Mouse (Mus musculus): ENCODE data around the gene Fbxo44. TPM values are rescaled to one million over a fixed set of nuclear protein-coding genes. Genes with fewer than 3 reads are reported as not detected.

Gene Fbxo44
- polyA plus RNA-seq, 1 experiment from 2014 or later = 20.6 TPM

GRCm38 (mm10) chr4:148139767-148140097 lies 20.6 kb downstream of the Fbxo44 start:
- ATAC-seq (ENCODE audit: low FRiP score, low TSS enrichment) = peak; percentile 33
- Histone ChIP-seq H3K27me3 (ENCODE audit: insufficient read depth, low read length) (peaks cover 5% of the 10 kb centered on the region; the same call in 1 of the 2 replicates), H3K4me1 (ENCODE audit: insufficient read depth, low read length) (peaks cover 12% of the 10 kb centered on the region; the same call in 1 of the 2 replicates), H3K9ac (replicated peaks; ENCODE audit: low read length) (peak overlapping the region; percentile 81), H3K27ac (ENCODE audit: low read length) (peak overlapping the region; percentile 95), H3K4me2 (replicated peaks; ENCODE audit: low read depth, low read length) (peak overlapping the region; percentile 93), H3K4me3 (ENCODE audit: low read length) (peak overlapping the region; percentile 84), H3K9me3 (ENCODE audit: low read length) (no peaks in the 10 kb centered on the region), H3K36me3 (ENCODE audit: insufficient read depth, low read length) (peaks cover 4% of the 10 kb centered on the region; the same call in 1 of the 2 replicates)
- WGBS = under 1% methylated on average over 12 of the region's 12 CpGs

GRCm38 (mm10) chr4:148137503-148137902 lies 22.8 kb downstream of the Fbxo44 start:
- Histone ChIP-seq H3K4me1 (ENCODE audit: insufficient read depth, low read length) (peaks cover 12% of the 10 kb centered on the region; the same call in 1 of the 2 replicates), H3K36me3 (ENCODE audit: insufficient read depth, low read length) (no peaks in the 10 kb centered on the region), H3K4me2 (replicated peaks; ENCODE audit: low read depth, low read length) (no peak overlapping the region), H3K27me3 (ENCODE audit: insufficient read depth, low read length) (peaks cover 5% of the 10 kb centered on the region; the same call in 1 of the 2 replicates), H3K27ac (ENCODE audit: low read length) (no peak overlapping the region), H3K9me3 (ENCODE audit: low read length) (no peaks in the 10 kb centered on the region), H3K9ac (replicated peaks; ENCODE audit: low read length) (no peak overlapping the region), H3K4me3 (ENCODE audit: low read length) (no peak overlapping the region)
- WGBS = 78% methylated on average over 8 of the region's 8 CpGs
- no peak for ATAC-seq (ENCODE audit: low FRiP score, low TSS enrichment)

- no peaks in the 10 kb centered on the region for H3K36me3 ChIP-seq (ENCODE audit: insufficient read depth, low read length)
- H3K4me1 ChIP-seq (ENCODE audit: insufficient read depth, low read length) = peaks cover 14% of the 10 kb centered on the region
- peaks cover 22% of the 10 kb centered on the region for H3K27me3 ChIP-seq (ENCODE audit: insufficient read depth, low read length)
- H3K9me3 ChIP-seq (ENCODE audit: low read length) = no peaks in the 10 kb centered on the region
- 86% methylated on average over 8 of the region's 8 CpGs for WGBS
- H3K4me2 ChIP-seq (replicated peaks; ENCODE audit: low read depth, low read length) = no peak overlapping the region
- H3K27ac ChIP-seq (ENCODE audit: low read length) = no peak overlapping the region
- H3K4me3 ChIP-seq (ENCODE audit: low read length) = no peak overlapping the region
- no peak for ATAC-seq (ENCODE audit: low FRiP score, low TSS enrichment)
- no peak overlapping the region for H3K9ac ChIP-seq (replicated peaks; ENCODE audit: low read length)
Measured at GRCm38 (mm10) chr4:148134988-148135387, 25.3 kb downstream of the Fbxo44 start.

DNA sequence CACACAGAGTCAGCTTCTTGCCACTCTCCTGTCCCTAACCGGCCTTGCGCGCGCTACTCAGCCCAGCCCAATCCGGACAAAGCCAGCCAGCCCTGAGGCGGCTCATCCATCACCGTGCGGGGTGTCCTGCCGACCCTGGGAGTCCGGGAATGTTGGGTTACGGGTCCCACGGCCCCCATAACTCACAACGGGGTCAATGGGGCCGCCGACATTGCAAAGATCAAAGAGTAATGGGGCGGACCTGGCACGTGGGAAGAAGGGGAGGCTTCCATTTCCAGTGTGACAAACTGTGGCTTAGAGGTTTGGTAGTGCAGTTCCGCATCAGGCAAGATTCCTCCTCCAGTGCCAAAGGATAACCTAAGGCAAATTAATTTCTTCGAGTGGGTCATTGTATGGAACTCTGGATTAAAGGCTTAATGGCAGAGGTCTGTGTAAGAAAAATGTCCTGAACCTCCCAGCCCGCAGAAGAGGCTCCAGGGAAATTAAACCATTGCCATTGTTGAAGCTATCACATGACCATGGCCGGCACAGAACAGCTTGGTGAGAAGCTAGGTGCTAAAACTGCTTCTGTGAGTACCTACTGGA lies 28.7 kb downstream of the Fbxo44 start:
- peak; percentile 73; the same call in 1 of the 2 replicates for ATAC-seq (ENCODE audit: low FRiP score, low TSS enrichment)
- H3K36me3 ChIP-seq (ENCODE audit: insufficient read depth, low read length) = no peaks in the 10 kb centered on the region
- under 1% methylated on average over 21 of the region's 21 CpGs for WGBS
- H3K4me3 ChIP-seq (ENCODE audit: low read length) = peak overlapping the region; percentile 72
- H3K4me1 ChIP-seq (ENCODE audit: insufficient read depth, low read length) = peaks cover 7% of the 10 kb centered on the region; the same call in 1 of the 2 replicates
- peaks cover 40% of the 10 kb centered on the region for H3K27me3 ChIP-seq (ENCODE audit: insufficient read depth, low read length)
- H3K4me2 ChIP-seq (replicated peaks; ENCODE audit: low read depth, low read length) = peak overlapping the region; percentile 98
- H3K27ac ChIP-seq (ENCODE audit: low read length) = no peak overlapping the region
- peak overlapping the region; percentile 61 for H3K9ac ChIP-seq (replicated peaks; ENCODE audit: low read length)
- H3K9me3 ChIP-seq (ENCODE audit: low read length) = no peaks in the 10 kb centered on the region

GRCm38 (mm10) chr4:148130561-148131413 lies 29.5 kb downstream of the Fbxo44 start, which contains the start of gene Draxin:
TSS of gene Draxin (minus strand) at chr4:148130698.
- ATAC-seq (ENCODE audit: low FRiP score, low TSS enrichment) = peak; percentile 94
- peak within 1 kb of the TSS; percentile 79 for H3K9ac ChIP-seq (replicated peaks; ENCODE audit: low read length)
- H3K4me2 ChIP-seq (replicated peaks; ENCODE audit: low read depth, low read length) = peak within 1 kb of the TSS; percentile 98
- H3K27ac ChIP-seq (ENCODE audit: low read length) = peak within 1 kb of the TSS; percentile 43
- no peaks in the 10 kb centered on the region for H3K36me3 ChIP-seq (ENCODE audit: insufficient read depth, low read length)
- H3K27me3 ChIP-seq (ENCODE audit: insufficient read depth, low read length) = peaks cover 40% of the 10 kb centered on the region
- no peaks in the 10 kb centered on the region for H3K9me3 ChIP-seq (ENCODE audit: low read length)
- peak within 1 kb of the TSS; percentile 72 for H3K4me3 ChIP-seq (ENCODE audit: low read length)
- H3K4me1 ChIP-seq (ENCODE audit: insufficient read depth, low read length) = peaks cover 7% of the 10 kb centered on the region; the same call in 1 of the 2 replicates
- WGBS = under 1% methylated on average over 45 of the region's 87 CpGs

DNA sequence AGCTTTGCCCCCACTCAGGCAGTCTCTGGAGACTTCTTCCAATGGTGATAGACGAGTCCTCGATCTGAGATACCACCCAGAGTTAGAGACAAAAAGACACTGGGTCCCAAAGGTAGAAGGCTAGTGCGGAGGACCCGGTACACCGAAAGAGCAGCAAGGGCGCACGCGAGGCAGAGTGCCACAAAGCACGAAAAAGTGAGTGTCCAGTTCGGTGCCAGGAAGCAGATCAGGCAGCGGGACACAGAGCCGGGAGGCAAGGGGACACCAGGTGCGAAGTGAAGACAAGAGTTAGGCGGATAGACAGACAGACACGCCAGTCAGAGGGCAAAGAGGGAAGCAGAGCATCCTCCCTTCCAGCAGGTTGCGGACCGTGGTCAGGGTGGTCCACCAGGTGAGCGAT lies 30.1 kb downstream of the Fbxo44 start, which contains the start of gene Mad2l2:
Gene Mad2l2 (plus strand): TSS at position 252 of the 400 bp plus-strand sequence.
- WGBS = under 1% methylated on average over 18 of the region's 18 CpGs
- peak within 1 kb of the TSS; percentile 43 for H3K27ac ChIP-seq (ENCODE audit: low read length)
- no peak for ATAC-seq (ENCODE audit: low FRiP score, low TSS enrichment)

DNA sequence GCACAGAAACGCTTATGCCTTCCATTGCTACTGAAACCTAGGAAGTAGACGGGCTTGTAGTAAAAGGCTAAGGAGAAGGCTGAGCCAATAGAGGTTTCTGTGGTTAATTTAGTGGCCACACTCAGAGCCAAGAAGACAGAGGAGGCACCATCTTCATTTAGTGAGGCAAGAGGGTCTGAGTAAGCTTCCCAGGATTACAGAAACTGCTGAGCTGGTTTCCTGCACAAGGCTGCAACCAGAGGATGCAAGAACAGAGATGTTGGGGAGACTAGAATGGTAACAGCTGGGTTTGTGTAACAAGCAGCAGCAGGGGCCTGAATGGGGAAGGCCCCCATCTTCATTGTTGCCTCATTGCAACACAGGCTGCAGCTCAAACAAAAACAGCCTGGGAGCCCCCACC lies 31.6 kb downstream of the Fbxo44 start:
- H3K9ac ChIP-seq (replicated peaks; ENCODE audit: low read length) = no peak overlapping the region
- no peak for ATAC-seq (ENCODE audit: low FRiP score, low TSS enrichment)
- WGBS = 65% methylated on average over 2 of the region's 2 CpGs

More for the DNA sequence above, 30.1 kb downstream of the Fbxo44 start, which contains the start of gene Mad2l2:
- peaks cover 7% of the 10 kb centered on the region; the same call in 1 of the 2 replicates for H3K4me1 ChIP-seq (ENCODE audit: insufficient read depth, low read length)
- peak within 1 kb of the TSS; percentile 72 for H3K4me3 ChIP-seq (ENCODE audit: low read length)
- no peaks in the 10 kb centered on the region for H3K36me3 ChIP-seq (ENCODE audit: insufficient read depth, low read length)
- H3K27me3 ChIP-seq (ENCODE audit: insufficient read depth, low read length) = peaks cover 40% of the 10 kb centered on the region
- H3K9me3 ChIP-seq (ENCODE audit: low read length) = no peaks in the 10 kb centered on the region
- peak within 1 kb of the TSS; percentile 79 for H3K9ac ChIP-seq (replicated peaks; ENCODE audit: low read length)
- H3K4me2 ChIP-seq (replicated peaks; ENCODE audit: low read depth, low read length) = peak within 1 kb of the TSS; percentile 98

DNA sequence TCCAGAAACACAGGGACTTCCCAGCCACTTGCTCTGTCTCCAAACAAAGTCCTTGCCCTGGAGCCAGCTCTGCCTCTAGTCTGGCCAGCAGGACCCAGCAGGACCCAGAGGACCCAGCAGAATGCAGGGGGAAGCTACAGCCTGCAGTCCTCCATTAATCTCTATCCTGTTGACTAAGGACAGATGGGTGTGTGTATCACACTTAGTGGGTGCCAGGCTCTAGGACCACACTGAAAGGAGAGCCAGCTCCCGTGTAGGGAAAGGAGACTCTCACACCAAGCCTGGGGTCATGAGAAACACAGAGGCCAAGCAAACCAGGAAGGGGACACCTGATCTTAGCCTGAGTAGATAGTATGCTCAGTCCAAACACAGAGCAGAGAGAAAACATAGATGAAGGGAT lies 32.0 kb downstream of the Fbxo44 start:
- Histone ChIP-seq H3K4me3 (ENCODE audit: low read length) (no peak overlapping the region), H3K27me3 (ENCODE audit: insufficient read depth, low read length) (peaks cover 40% of the 10 kb centered on the region), H3K4me2 (replicated peaks; ENCODE audit: low read depth, low read length) (no peak overlapping the region), H3K9ac (replicated peaks; ENCODE audit: low read length) (no peak overlapping the region), H3K27ac (ENCODE audit: low read length) (no peak overlapping the region), H3K9me3 (ENCODE audit: low read length) (no peaks in the 10 kb centered on the region), H3K4me1 (ENCODE audit: insufficient read depth, low read length) (peaks cover 7% of the 10 kb centered on the region; the same call in 1 of the 2 replicates), H3K36me3 (ENCODE audit: insufficient read depth, low read length) (no peaks in the 10 kb centered on the region)
- ATAC-seq (ENCODE audit: low FRiP score, low TSS enrichment) = no peak
- 50% methylated on average over 1 of the region's 1 CpGs for WGBS

More for the DNA sequence above, 31.6 kb downstream of the Fbxo44 start:
- Histone ChIP-seq H3K4me3 (ENCODE audit: low read length) (no peak overlapping the region), H3K27ac (ENCODE audit: low read length) (no peak overlapping the region), H3K9me3 (ENCODE audit: low read length) (no peaks in the 10 kb centered on the region), H3K4me2 (replicated peaks; ENCODE audit: low read depth, low read length) (no peak overlapping the region), H3K4me1 (ENCODE audit: insufficient read depth, low read length) (peaks cover 7% of the 10 kb centered on the region; the same call in 1 of the 2 replicates), H3K27me3 (ENCODE audit: insufficient read depth, low read length) (peaks cover 40% of the 10 kb centered on the region), H3K36me3 (ENCODE audit: insufficient read depth, low read length) (no peaks in the 10 kb centered on the region)

DNA sequence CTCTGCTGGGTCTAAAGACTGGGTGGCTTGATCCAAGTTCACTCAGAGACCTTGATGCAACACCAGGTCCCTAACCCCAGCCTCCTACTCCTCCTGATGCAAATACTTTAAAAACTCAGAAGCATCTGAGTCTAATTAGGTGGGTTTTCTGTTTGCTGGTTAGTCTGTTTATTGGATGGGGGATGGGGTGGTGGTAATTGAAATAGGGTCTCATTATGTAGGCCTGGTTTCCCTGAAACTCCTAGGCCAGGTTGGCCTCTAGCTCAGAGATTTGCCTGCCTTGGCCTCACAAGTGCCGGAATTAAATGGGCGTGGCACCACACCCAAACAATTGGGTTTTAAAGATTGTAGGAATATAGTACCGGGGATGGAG lies 37.6 kb downstream of the Fbxo44 start:
- WGBS = 66% methylated on average over 3 of the region's 3 CpGs
- no peak overlapping the region for H3K4me2 ChIP-seq (replicated peaks; ENCODE audit: low read depth, low read length)
- no peak overlapping the region for H3K27ac ChIP-seq (ENCODE audit: low read length)
- no peaks in the 10 kb centered on the region for H3K36me3 ChIP-seq (ENCODE audit: insufficient read depth, low read length)
- H3K4me1 ChIP-seq (ENCODE audit: insufficient read depth, low read length) = 0 out of 2 replicates have a peak, but pooled peaks cover 3% of the 10 kb centered on the region
- H3K9ac ChIP-seq (replicated peaks; ENCODE audit: low read length) = no peak overlapping the region
- no peak overlapping the region for H3K4me3 ChIP-seq (ENCODE audit: low read length)
- H3K27me3 ChIP-seq (ENCODE audit: insufficient read depth, low read length) = no peaks in the 10 kb centered on the region; the same call in 1 of the 2 replicates
- no peaks in the 10 kb centered on the region for H3K9me3 ChIP-seq (ENCODE audit: low read length)
- ATAC-seq (ENCODE audit: low FRiP score, low TSS enrichment) = no peak

Data from kidney, embryonic 16.5 days (tissue).